Mouse (Mus musculus): Measurements from ENCODE around the gene Ccnjl.

- TF ChIP-seq EP300 (IDR thresholded peaks at IDR 0.05) (no peak), CTCF (IDR thresholded peaks at IDR 0.05) (peak; percentile 24; the same call in 1 of the 2 replicates)
Observed at GRCm38 (mm10) chr11:43518086-43518485, 10.5 kb upstream of the Ccnjl start.
